Mouse (Mus musculus) neural tube, embryonic 11.5 days (tissue): ENCODE measurements around the gene Ntn5. TPM values are rescaled to one million over a fixed set of nuclear protein-coding genes. Genes with fewer than 3 reads are reported as not detected.

ENCODE experiments used
- ATAC-seq: fragments of 200-750 bp; cut with Nextera tagmentation; 2 replicates; pipeline ENCODE4 v1.8.0; 2017; ENCODE audit warnings: moderate number of reproducible peaks, mild to moderate bottlenecking, moderate TSS enrichment, moderate library complexity; ENCODE audit not compliant: insufficient read depth, low FRiP score, low TSS enrichment
- DNase-seq: peaks from one replicate; pipeline ENCODE4 v3.0.0-alpha.2; 2015; ENCODE audit warnings: low spot score
- H3K27ac ChIP-seq: fragments of 300-500 bp; sonication (generic); 2 replicates; pipeline ENCODE4 v1.5.1; 2014; ENCODE audit warnings: low read depth, mild to moderate bottlenecking, low read length
- H3K27me3 ChIP-seq: fragments of 300-500 bp; sonication (generic); 2 replicates; pipeline ENCODE4 v1.6.1; 2014; ENCODE audit warnings: mild to moderate bottlenecking, low read length, mixed read lengths; ENCODE audit not compliant: control insufficient read depth, insufficient read depth
- H3K36me3 ChIP-seq: fragments of 300-500 bp; sonication (generic); 2 replicates; pipeline ENCODE4 v1.6.1; 2014; ENCODE audit warnings: mild to moderate bottlenecking, low read length, moderate library complexity, mixed read lengths; ENCODE audit not compliant: control insufficient read depth, insufficient read depth
- H3K4me1 ChIP-seq: fragments of 300-500 bp; sonication (generic); 2 replicates; pipeline ENCODE4 v1.6.1; 2014; ENCODE audit warnings: low read length, mixed read lengths; ENCODE audit not compliant: control insufficient read depth, insufficient read depth
- H3K4me2 ChIP-seq: fragments of 300-500 bp; sonication (generic); 2 replicates; pipeline ENCODE4 v1.6.1; 2014; ENCODE audit warnings: low read depth, mild to moderate bottlenecking, moderate library complexity
- H3K4me3 ChIP-seq: fragments of 300-500 bp; sonication (generic); 2 replicates; pipeline ENCODE4 v1.5.1; 2014; ENCODE audit warnings: low read depth, low read length
- H3K9ac ChIP-seq: fragments of 300-500 bp; sonication (generic); 2 replicates; pipeline ENCODE4 v1.6.1; 2014; ENCODE audit warnings: mild to moderate bottlenecking, low read length
- H3K9me3 ChIP-seq: fragments of 300-500 bp; sonication (generic); 2 replicates; pipeline ENCODE4 v1.6.1; 2016; ENCODE audit warnings: low read length; ENCODE audit not compliant: control insufficient read depth
- WGBS: fragments of 180-500 bp; shearing (Covaris S2); extraction: QIAGEN DNeasy Blood & Tissue Kit; methylation state at CpG from one replicate; pipeline ENCODE4 v1.1.7; 2014; 5-methylcytosine and 5-hydroxymethylcytosine counted together
- polyA plus RNA-seq: library from polyadenylated mRNA; unstranded; fragments of >200 nt; fragmentation: Nextera tagmentation; extraction: Ambion mirVana; gene quantifications from 2 replicates; pipeline ENCODE4 v1.2.1, GENCODE M21; 2014

The Ntn5 gene
- polyA plus RNA-seq, 1 experiment from 2014 or later = 1.4 TPM

DNA sequence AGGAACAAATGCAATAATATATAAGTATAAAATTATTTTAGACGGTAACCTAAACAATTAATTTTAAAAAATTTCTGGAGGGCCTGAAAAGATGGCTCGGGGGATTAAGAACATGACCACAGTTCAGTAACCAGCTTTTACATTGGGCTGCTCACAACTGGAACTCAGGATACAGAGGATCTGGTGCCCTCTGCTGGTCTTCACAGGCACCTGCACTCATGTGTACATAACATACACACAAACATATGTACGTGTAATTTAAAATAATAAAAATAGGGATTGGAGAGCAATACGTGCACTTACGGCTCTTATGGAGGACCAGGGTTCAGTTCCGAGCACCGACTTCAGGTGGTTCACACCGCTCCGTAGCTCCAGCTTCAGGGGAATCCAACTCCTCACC lies 14.9 kb upstream of the Ntn5 start:
- no peaks in the 10 kb centered on the region for H3K27me3 ChIP-seq
- H3K27ac ChIP-seq = no peak overlapping the region
- WGBS = 95% methylated on average over 9 of the region's 9 CpGs
- H3K9me3 ChIP-seq = no peaks in the 10 kb centered on the region
- no peak for DNase-seq
- no peaks in the 10 kb centered on the region for H3K36me3 ChIP-seq
- H3K4me3 ChIP-seq = no peak overlapping the region
- H3K4me2 ChIP-seq = no peak overlapping the region
- no peak for ATAC-seq
- no peaks in the 10 kb centered on the region for H3K4me1 ChIP-seq
- H3K9ac ChIP-seq = no peak overlapping the region

GRCm38 (mm10) chr7:45677627-45678295 lies 6.1 kb upstream of the Ntn5 start:
- no peak for DNase-seq
- no peak overlapping the region for H3K27ac ChIP-seq

GRCm38 (mm10) chr7:45678513-45678912 lies 5.3 kb upstream of the Ntn5 start:
- Histone ChIP-seq H3K27me3 (no peaks in the 10 kb centered on the region), H3K27ac (no peak overlapping the region), H3K36me3 (no peaks in the 10 kb centered on the region), H3K4me1 (peaks cover 3% of the 10 kb centered on the region; the same call in 1 of the 2 replicates), H3K9ac (no peak overlapping the region), H3K4me3 (no peak overlapping the region), H3K9me3 (no peaks in the 10 kb centered on the region), H3K4me2 (no peak overlapping the region)
- WGBS = 93% methylated on average over 14 of the region's 14 CpGs
- DNase-seq = no peak
- ATAC-seq = no peak

More at GRCm38 (mm10) chr7:45677627-45678295, 6.1 kb upstream of the Ntn5 start:
- peaks cover 3% of the 10 kb centered on the region; the same call in 1 of the 2 replicates for H3K4me1 ChIP-seq
- no peaks in the 10 kb centered on the region for H3K36me3 ChIP-seq
- H3K9me3 ChIP-seq = no peaks in the 10 kb centered on the region
- H3K9ac ChIP-seq = no peak overlapping the region
- ATAC-seq = no peak
- H3K27me3 ChIP-seq = no peaks in the 10 kb centered on the region
- H3K4me2 ChIP-seq = no peak overlapping the region
- no peak overlapping the region for H3K4me3 ChIP-seq
- 72% methylated on average over 7 of the region's 7 CpGs for WGBS

GRCm38 (mm10) chr7:45679966-45680621 lies 3.7 kb upstream of the Ntn5 start:
- no peak for ATAC-seq
- no peak overlapping the region for H3K4me3 ChIP-seq
- no peak overlapping the region for H3K9ac ChIP-seq
- no peaks in the 10 kb centered on the region for H3K27me3 ChIP-seq
- no peaks in the 10 kb centered on the region for H3K36me3 ChIP-seq
- peaks cover 3% of the 10 kb centered on the region; the same call in 1 of the 2 replicates for H3K4me1 ChIP-seq
- no peak for DNase-seq
- 83% methylated on average over 14 of the region's 14 CpGs for WGBS
- no peak overlapping the region for H3K27ac ChIP-seq
- no peaks in the 10 kb centered on the region for H3K9me3 ChIP-seq
- H3K4me2 ChIP-seq = no peak overlapping the region

GRCm38 (mm10) chr7:45681046-45681736 lies 2.6 kb upstream of the Ntn5 start:
- no peak for DNase-seq
- no peak for ATAC-seq
- 88% methylated on average over 8 of the region's 8 CpGs for WGBS

DNA sequence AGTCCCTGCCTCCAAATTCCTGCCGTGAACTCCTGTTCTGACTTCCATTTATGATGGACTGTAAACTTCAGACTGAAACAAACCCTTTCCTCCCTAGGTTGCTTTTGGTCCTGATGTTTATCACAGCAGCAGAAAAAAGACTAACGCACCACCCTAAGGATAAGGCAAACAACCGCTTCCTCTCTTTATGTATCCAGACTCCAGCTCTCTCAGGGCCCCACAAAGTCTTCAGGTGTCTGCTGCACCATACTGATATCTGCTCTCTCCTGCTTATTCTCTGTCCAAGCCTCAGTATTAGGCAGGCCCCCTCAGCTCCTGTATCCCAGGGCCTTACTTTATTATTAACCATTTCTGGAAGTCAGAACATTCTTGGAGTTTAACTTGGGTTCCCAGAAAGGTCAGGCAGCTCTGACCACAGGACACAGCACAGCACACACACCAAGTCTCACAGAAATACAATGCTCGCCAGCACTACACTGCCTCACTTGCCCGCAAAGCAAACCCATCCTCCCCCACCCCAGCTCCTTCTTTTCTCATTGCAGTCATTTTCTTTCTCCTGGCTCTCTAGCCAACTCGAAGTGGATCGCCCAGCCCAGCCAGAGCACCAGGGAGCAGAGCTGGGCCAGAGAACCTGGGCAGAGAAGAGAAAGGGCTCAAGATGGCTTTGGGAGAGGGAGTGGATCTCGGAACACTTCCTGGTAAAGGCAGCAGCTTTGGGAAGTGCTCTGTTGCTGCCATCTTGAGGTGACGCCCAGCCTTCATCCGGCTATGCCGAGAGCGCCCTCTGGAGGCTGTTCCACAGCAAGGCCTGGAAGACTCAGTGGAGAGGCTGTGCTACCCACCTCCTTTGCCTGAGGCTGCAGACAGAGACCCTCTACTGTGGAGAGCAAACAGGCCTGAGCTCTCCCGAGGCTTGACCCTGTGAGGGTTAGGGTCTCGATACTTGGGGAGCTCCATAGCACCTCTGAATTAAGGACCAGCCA lies 1.4 kb upstream of the Ntn5 start:
- Histone ChIP-seq H3K27me3 (no peaks in the 10 kb centered on the region), H3K4me1 (peaks cover 15% of the 10 kb centered on the region), H3K4me3 (no peak overlapping the region), H3K9ac (peak overlapping the region; percentile 56), H3K36me3 (no peaks in the 10 kb centered on the region), H3K9me3 (no peaks in the 10 kb centered on the region), H3K27ac (0 out of 2 replicates have a peak overlapping the region, but pooled peaks have one; percentile 21), H3K4me2 (peak overlapping the region; percentile 18)
- ATAC-seq (peak; percentile 77), DNase-seq (peak; percentile 93)
- WGBS = 31% methylated on average over 14 of the region's 14 CpGs

More at GRCm38 (mm10) chr7:45681046-45681736, 2.6 kb upstream of the Ntn5 start:
- no peaks in the 10 kb centered on the region for H3K9me3 ChIP-seq
- no peak overlapping the region for H3K27ac ChIP-seq
- H3K9ac ChIP-seq = no peak overlapping the region
- no peak overlapping the region for H3K4me3 ChIP-seq
- no peaks in the 10 kb centered on the region for H3K27me3 ChIP-seq
- peaks cover 6% of the 10 kb centered on the region for H3K4me1 ChIP-seq
- H3K4me2 ChIP-seq = no peak overlapping the region
- H3K36me3 ChIP-seq = no peaks in the 10 kb centered on the region

- Histone ChIP-seq H3K9ac (no peak overlapping the region), H3K27me3 (no peaks in the 10 kb centered on the region), H3K36me3 (no peaks in the 10 kb centered on the region), H3K27ac (no peak overlapping the region), H3K4me1 (peaks cover 19% of the 10 kb centered on the region), H3K9me3 (no peaks in the 10 kb centered on the region), H3K4me2 (no peak overlapping the region), H3K4me3 (no peak overlapping the region)
- 46% methylated on average over 10 of the region's 10 CpGs for WGBS
- ATAC-seq (no peak), DNase-seq (no peak)
These were observed 2.0 kb downstream of the Ntn5 start for GRCm38 (mm10) chr7:45685811-45686210.

GRCm38 (mm10) chr7:45686841-45687240 lies 3.0 kb downstream of the Ntn5 start:
- Histone ChIP-seq H3K27ac (no peak overlapping the region), H3K4me3 (no peak overlapping the region), H3K27me3 (no peaks in the 10 kb centered on the region), H3K36me3 (no peaks in the 10 kb centered on the region), H3K9ac (no peak overlapping the region), H3K4me2 (no peak overlapping the region), H3K9me3 (no peaks in the 10 kb centered on the region), H3K4me1 (peaks cover 19% of the 10 kb centered on the region)
- WGBS = 75% methylated on average over 3 of the region's 3 CpGs
- ATAC-seq (no peak), DNase-seq (no peak)
